Mouse (Mus musculus): ENCODE results near the gene Nav2.

GRCm38 (mm10) chr7:49522411-49523114, 614.0 kb downstream of the Nav2 start:
- TF ChIP-seq NRF1 (IDR thresholded peaks at IDR 0.05; ENCODE audit: insufficient read depth, low read depth, low read length, poor library complexity, severe bottlenecking) = no peak
- no peak for TF ChIP-seq MXI1 (IDR thresholded peaks at IDR 0.05; ENCODE audit: low read depth, low read length)

All from MEL (cell line).